Mouse (Mus musculus) embryonic facial prominence, embryonic 11.5 days (tissue): ENCODE data around the gene Fam189b. TPM values are rescaled to one million over a fixed set of nuclear protein-coding genes. Genes with fewer than 3 reads are reported as not detected.
"Not testable (repeated sequence)": the region's sequence is repeated elsewhere in the genome, so short reads cannot be mapped to it uniquely, and the experiment has no call there.

ENCODE experiments used
- ATAC-seq: fragments of 200-750 bp; cut with Nextera tagmentation; replicated peaks from 2 replicates; pipeline ENCODE4 v1.8.0; 2017; ENCODE audit warnings: low read depth; ENCODE audit not compliant: insufficient number of reproducible peaks, low FRiP score, low TSS enrichment
- DNase-seq: peaks from one replicate; pipeline ENCODE4 v3.0.0-alpha.2; 2015; ENCODE audit warnings: low spot score
- H3K27ac ChIP-seq: fragments of 300-500 bp; sonication (generic); replicated peaks from 2 replicates; pipeline ENCODE4 v1.5.1; 2014; ENCODE audit warnings: mild to moderate bottlenecking, low read depth, low read length, control low read depth
- H3K27me3 ChIP-seq: fragments of 300-500 bp; sonication (generic); 2 replicates; pipeline ENCODE4 v1.6.1; 2014; ENCODE audit warnings: mild to moderate bottlenecking, low read length, moderate library complexity, mixed read lengths; ENCODE audit not compliant: control insufficient read depth, insufficient read depth
- H3K36me3 ChIP-seq: fragments of 300-500 bp; sonication (generic); replicated peaks from 2 replicates; pipeline ENCODE4 v1.6.1; 2014; ENCODE audit warnings: low read depth, mild to moderate bottlenecking, low read length, moderate library complexity, mixed read lengths; ENCODE audit not compliant: control insufficient read depth, insufficient read depth
- H3K4me1 ChIP-seq: fragments of 300-500 bp; sonication (generic); 2 replicates; pipeline ENCODE4 v1.6.1; 2014; ENCODE audit warnings: low read length, mixed read lengths; ENCODE audit not compliant: control insufficient read depth, insufficient read depth
- H3K4me2 ChIP-seq: fragments of 300-500 bp; sonication (generic); 2 replicates; pipeline ENCODE4 v1.6.1; 2014; ENCODE audit warnings: low read depth, mild to moderate bottlenecking, control low read depth, low read length, moderate library complexity
- H3K4me3 ChIP-seq: fragments of 300-500 bp; sonication (generic); 2 replicates; pipeline ENCODE4 v1.5.1; 2014; ENCODE audit warnings: low read depth, low read length, control low read depth
- H3K9ac ChIP-seq: fragments of 300-500 bp; sonication (generic); replicated peaks from 2 replicates; pipeline ENCODE4 v1.6.1; 2014; ENCODE audit warnings: mild to moderate bottlenecking, control low read depth, low read length
- H3K9me3 ChIP-seq: fragments of 300-500 bp; sonication (generic); replicated peaks from 2 replicates; pipeline ENCODE4 v1.6.1; 2016; ENCODE audit warnings: mild to moderate bottlenecking, low read length, inconsistent platforms, mixed read lengths; ENCODE audit not compliant: control insufficient read depth
- WGBS: fragments of 180-500 bp; shearing (Covaris S2); extraction: QIAGEN DNeasy Blood & Tissue Kit; methylation state at CpG from one replicate; pipeline ENCODE4 v1.1.7; 2014; 5-methylcytosine and 5-hydroxymethylcytosine counted together
- polyA plus RNA-seq: library from polyadenylated mRNA; unstranded; fragments of >200 nt; fragmentation: Nextera tagmentation; extraction: Ambion mirVana; gene quantifications from 2 replicates; pipeline ENCODE4 v1.2.1, GENCODE M21; 2014

Gene Fam189b
- polyA plus RNA-seq, 1 experiment from 2014 or later = 15.3 TPM

GRCm38 (mm10) chr3:89147979-89148311 lies 35.0 kb upstream of the Fam189b start:
- Histone ChIP-seq H3K4me2 (peak overlapping the region; percentile 57), H3K27ac (no peak overlapping the region), H3K36me3 (no peaks in the 10 kb centered on the region), H3K4me3 (peak overlapping the region; percentile 15), H3K27me3 (peaks cover 10% of the 10 kb centered on the region), H3K9ac (peak overlapping the region; percentile 18; the same call in 1 of the 2 replicates), H3K9me3 (no peaks in the 10 kb centered on the region), H3K4me1 (peaks cover 4% of the 10 kb centered on the region)
- 8% methylated on average over 15 of the region's 15 CpGs for WGBS
- ATAC-seq = peak; percentile 22; the same call in 1 of the 2 replicates
- peak; percentile 29 for DNase-seq

DNA sequence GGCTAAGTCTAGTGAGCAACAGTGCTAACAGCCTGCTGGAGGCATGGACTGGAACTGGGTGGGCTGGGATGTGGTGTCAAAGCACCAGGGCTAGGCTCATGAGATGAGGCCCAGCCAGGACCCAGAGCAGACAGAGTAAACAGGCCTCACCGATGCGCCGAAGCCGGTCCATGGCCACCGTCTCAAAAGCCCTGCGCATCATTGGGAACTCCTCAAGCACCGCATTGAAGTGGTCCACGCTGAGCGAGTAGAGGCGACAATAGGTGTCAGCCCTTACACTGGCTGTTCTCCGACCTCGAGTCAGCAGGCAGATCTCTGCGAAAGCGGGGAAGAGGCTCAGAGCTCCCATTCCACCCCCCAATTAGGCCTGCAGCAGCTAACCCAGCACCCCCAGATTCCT lies 34.4 kb upstream of the Fam189b start:
- peaks cover 4% of the 10 kb centered on the region for H3K4me1 ChIP-seq
- H3K9me3 ChIP-seq = no peaks in the 10 kb centered on the region
- no peak overlapping the region for H3K27ac ChIP-seq
- DNase-seq (no peak), ATAC-seq (no peak)
- H3K27me3 ChIP-seq = peaks cover 10% of the 10 kb centered on the region
- H3K36me3 ChIP-seq = no peaks in the 10 kb centered on the region
- H3K4me2 ChIP-seq = no peak overlapping the region
- 71% methylated on average over 14 of the region's 14 CpGs for WGBS
- no peak overlapping the region for H3K9ac ChIP-seq
- H3K4me3 ChIP-seq = no peak overlapping the region

DNA sequence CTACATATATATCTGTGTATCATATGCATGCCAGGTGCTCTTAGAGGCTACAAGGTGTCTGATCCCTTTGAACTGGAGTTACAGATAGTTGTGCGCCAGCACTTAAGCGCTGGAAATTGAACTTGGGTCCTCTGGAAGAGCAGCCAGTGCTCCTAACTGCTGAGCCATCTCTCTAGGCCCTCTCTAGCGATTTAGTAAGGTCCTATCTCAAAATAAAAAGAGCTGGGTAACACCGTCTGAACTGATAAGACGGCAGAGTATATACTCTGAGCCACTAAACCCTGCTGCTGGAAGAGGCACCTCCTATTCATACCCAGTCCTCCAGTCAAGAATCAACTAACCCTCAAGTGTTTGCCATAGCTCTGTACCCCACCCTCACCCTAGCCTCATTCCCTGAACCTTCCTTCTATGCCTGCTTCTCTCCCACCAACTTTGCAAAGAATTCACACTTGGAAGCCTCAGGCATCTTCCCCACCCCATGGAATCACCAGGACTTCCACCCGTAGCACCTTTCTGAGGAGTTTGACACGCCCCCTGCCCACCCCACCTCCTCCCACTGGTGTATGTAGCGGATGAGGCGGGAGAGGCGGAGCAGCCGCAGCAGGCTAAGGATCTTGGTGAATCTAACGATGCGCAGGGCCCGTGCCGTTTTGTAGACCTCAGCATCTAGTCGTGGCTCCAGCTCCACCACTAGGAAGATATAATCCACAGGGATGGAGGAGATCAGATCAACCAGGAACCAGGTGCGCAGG lies 30.7 kb upstream of the Fam189b start:
- H3K9me3 ChIP-seq = no peaks in the 10 kb centered on the region
- peaks cover 8% of the 10 kb centered on the region for H3K27me3 ChIP-seq
- H3K36me3 ChIP-seq = no peaks in the 10 kb centered on the region
- no peak overlapping the region for H3K4me3 ChIP-seq
- no peak overlapping the region for H3K9ac ChIP-seq
- no peak for DNase-seq
- no peak for ATAC-seq
- H3K4me1 ChIP-seq = peaks cover 4% of the 10 kb centered on the region
- WGBS = 62% methylated on average over 17 of the region's 17 CpGs
- no peak overlapping the region for H3K27ac ChIP-seq
- H3K4me2 ChIP-seq = no peak overlapping the region

DNA sequence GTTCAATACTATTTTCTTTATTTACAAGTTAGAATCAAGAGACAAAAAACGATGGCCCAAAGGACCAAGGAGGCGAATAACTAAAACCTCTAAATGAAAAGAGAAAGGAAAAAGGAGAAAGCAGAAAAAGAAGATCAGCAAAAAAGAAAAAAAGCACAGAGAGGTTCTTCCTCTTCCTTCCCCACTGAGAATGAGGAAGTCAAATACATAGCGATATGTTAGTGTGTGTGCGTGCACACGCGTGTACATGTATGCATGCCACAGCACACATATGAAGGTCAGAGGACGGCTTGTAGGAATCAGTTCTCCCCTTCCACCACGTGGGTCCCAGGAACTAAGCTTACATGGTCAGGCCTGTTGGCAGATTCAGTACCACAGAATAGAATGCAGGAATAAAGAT lies 26.0 kb upstream of the Fam189b start:
- Histone ChIP-seq H3K36me3 (no peaks in the 10 kb centered on the region), H3K9ac (no peak overlapping the region), H3K4me1 (no peaks in the 10 kb centered on the region), H3K4me2 (no peak overlapping the region), H3K4me3 (no peak overlapping the region), H3K27ac (no peak overlapping the region), H3K9me3 (no peaks in the 10 kb centered on the region), H3K27me3 (no peaks in the 10 kb centered on the region)
- no peak for ATAC-seq
- no peak for DNase-seq
- 81% methylated on average over 8 of the region's 8 CpGs for WGBS

DNA sequence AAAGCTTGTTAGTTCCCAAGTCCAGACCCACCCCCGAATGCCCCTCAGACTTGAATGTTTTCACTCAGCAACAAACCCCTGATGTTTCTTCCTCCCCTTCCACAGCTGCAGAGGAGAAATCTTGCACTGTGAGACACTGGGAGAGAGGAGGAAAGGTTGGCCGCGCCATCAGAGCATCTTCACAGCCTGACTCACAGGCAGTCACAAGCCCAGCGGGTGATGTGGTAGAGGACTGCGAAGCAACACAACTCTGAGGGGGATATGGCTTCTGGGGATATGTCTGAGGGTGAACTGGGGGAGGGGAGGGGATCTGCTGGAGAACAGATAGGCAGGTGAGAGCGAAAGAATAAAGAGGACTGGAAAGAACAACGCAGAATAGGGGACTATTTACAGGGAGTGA lies 24.3 kb upstream of the Fam189b start:
- H3K4me3 ChIP-seq = no peak overlapping the region
- no peaks in the 10 kb centered on the region for H3K4me1 ChIP-seq
- H3K27me3 ChIP-seq = no peaks in the 10 kb centered on the region
- no peak overlapping the region for H3K4me2 ChIP-seq
- WGBS = 19% methylated on average over 7 of the region's 7 CpGs
- H3K9me3 ChIP-seq = no peaks in the 10 kb centered on the region
- DNase-seq (no peak), ATAC-seq (no peak)
- no peaks in the 10 kb centered on the region for H3K36me3 ChIP-seq
- no peak overlapping the region for H3K27ac ChIP-seq
- no peak overlapping the region for H3K9ac ChIP-seq

DNA sequence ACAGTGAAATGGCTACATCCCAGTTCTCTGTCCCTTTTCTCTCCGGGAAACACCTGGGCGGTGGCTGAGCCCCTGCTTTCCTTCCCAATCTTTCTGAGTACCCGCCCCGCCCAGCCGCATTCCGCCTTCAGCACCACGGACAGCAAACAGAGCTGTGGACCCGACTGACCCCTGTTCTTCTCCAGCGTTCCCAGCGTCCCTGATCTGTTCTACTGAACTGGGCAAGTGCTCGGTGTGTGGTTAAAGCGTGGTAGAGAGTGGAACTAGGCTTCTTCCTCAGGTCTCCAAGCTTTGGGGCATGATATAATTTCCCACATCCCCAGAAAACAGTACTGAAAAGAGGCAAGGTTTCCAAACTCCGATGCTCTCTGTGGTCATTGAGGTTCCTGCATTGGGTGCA lies 23.7 kb upstream of the Fam189b start:
- peak; percentile 79 for DNase-seq
- ATAC-seq = 0 out of 2 replicates have a peak, but pooled peaks have one; percentile 16
- Histone ChIP-seq H3K4me3 (peak overlapping the region; percentile 50), H3K9ac (no peak overlapping the region), H3K27me3 (no peaks in the 10 kb centered on the region), H3K9me3 (no peaks in the 10 kb centered on the region), H3K4me2 (peak overlapping the region; percentile 94), H3K36me3 (no peaks in the 10 kb centered on the region), H3K27ac (no peak overlapping the region), H3K4me1 (no peaks in the 10 kb centered on the region)
- WGBS = 2% methylated on average over 13 of the region's 13 CpGs

- H3K9ac ChIP-seq = peak within 1 kb of the TSS; percentile 55
- H3K9me3 ChIP-seq = no peaks in the 10 kb centered on the region
- H3K36me3 ChIP-seq = no peaks in the 10 kb centered on the region
- whole genome bisulfite sequencing = under 1% methylated on average over 44 of the region's 66 CpGs
- H3K27ac ChIP-seq = no peak within 1 kb of the TSS
- DNase-seq = peak; percentile 83
- peak within 1 kb of the TSS; percentile 94 for H3K4me2 ChIP-seq
- no peaks in the 10 kb centered on the region; the same call in 1 of the 2 replicates for H3K27me3 ChIP-seq
- ATAC-seq = peak; percentile 77
- no peaks in the 10 kb centered on the region for H3K4me1 ChIP-seq
- H3K4me3 ChIP-seq = peak within 1 kb of the TSS; percentile 50
Observed at GRCm38 (mm10) chr3:89159616-89160344, 23.2 kb upstream of the Fam189b start, which contains the start of gene Hcn3. Hcn3 (minus strand) TSS chr3:89160196.

DNA sequence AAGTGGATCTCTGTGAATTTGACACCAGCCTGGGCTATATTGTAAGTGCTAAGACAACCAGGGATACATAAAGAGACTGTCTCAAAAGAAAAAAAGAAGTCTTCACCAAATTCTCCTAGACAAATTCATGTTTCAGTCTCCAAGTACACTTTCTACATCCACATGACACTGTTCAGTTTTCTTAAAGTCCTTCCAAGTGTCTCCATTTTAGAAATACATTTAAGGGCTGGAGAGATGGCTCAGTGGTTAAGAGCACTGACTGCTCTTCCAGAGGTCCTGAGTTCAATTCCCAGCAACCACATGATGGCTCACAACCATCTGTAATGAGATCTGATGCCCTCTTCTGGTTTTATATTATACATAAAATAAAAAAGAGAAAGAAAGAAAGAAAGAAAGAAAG lies 21.7 kb upstream of the Fam189b start:
- not testable (repeated sequence) for H3K27ac ChIP-seq, H3K4me1 ChIP-seq, H3K27me3 ChIP-seq, H3K36me3 ChIP-seq, H3K4me2 ChIP-seq, H3K9ac ChIP-seq, ATAC-seq, H3K9me3 ChIP-seq, H3K4me3 ChIP-seq, DNase-seq
